Mouse (Mus musculus) adrenal gland, adult 8-10 months (tissue): ENCODE data around the gene Dhx34. TPM values are rescaled to one million over a fixed set of nuclear protein-coding genes. Genes with fewer than 3 reads are reported as not detected.

Source experiments
- DNase-seq: peaks from one replicate; pipeline ENCODE4 v3.0.0; 2022
- total RNA-seq, 4 experiments: library from RNA; stranded (reverse); gene quantifications; 2 replicates each; pipeline ENCODE4 v1.2.4; 2022

Dhx34 gene
- total RNA-seq, 4 experiments from 2014 or later = 13.7 to 20.3 (median 16.9) TPM

DNA sequence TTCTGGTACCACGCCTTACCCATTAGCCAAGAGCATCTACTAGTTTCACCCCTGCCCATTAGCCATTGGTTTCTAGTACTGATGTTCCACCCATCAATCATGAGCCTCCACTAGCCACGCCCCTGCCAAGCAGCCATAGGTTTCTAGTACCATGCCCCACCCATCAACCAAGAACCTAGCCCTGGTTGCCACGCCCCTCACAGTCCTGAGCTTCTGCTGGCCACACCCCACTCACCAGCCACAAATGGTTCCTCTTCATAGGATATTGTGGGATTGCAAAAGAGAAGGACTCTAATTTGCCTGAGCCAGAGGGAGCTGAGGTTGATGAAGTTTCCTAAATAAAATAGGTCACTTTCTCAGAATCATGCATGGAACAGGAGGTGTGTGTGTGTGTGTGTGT lies 61.1 kb downstream of the Dhx34 start:
- no peak for DNase-seq

DNA sequence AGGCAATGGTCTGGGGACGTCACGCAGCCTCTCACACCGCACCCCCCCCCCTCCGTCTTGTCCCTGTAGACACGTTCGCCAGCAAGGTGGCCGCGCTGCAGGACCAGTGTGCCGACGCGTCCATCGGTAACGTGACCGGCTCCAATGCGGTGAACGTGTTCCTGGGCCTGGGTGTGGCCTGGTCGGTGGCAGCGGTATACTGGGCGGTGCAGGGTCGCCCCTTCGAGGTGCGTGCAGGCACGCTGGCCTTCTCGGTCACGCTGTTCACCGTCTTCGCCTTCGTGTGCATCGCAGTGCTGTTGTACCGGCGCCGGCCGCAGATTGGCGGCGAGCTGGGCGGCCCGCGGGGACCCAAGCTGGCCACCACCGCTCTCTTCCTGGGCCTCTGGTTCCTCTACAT lies 63.1 kb downstream of the Dhx34 start:
- no peak for DNase-seq

DNA sequence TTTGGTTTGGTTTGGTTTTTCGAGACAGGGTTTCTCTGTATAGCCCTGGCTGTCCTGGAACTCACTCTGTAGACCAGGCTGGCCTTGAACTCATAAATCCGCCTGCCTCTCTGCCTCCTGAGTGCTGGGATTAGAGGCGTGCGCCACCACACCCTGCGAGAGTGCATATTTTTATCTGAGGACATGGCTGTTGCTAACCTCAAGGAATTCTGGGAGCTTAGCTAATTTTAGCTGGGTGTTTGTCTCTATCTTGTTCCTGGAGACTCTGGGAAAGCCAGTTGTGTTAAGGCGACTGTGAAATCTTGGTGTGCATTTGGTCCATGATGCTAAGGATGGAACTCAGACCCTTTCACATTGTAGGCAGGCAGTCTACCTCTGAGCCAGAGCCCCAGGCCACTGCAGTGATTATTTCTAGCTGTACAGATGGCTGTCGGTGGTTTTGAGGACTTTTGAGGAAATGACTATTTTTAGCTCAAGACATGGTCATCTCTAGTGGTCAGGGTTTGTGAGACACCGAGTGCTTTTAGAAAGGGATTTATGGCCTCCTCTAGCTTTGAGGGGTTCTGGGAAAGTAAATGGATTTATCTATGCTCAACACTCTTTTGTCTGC lies 65.6 kb downstream of the Dhx34 start:
- no peak for DNase-seq

DNA sequence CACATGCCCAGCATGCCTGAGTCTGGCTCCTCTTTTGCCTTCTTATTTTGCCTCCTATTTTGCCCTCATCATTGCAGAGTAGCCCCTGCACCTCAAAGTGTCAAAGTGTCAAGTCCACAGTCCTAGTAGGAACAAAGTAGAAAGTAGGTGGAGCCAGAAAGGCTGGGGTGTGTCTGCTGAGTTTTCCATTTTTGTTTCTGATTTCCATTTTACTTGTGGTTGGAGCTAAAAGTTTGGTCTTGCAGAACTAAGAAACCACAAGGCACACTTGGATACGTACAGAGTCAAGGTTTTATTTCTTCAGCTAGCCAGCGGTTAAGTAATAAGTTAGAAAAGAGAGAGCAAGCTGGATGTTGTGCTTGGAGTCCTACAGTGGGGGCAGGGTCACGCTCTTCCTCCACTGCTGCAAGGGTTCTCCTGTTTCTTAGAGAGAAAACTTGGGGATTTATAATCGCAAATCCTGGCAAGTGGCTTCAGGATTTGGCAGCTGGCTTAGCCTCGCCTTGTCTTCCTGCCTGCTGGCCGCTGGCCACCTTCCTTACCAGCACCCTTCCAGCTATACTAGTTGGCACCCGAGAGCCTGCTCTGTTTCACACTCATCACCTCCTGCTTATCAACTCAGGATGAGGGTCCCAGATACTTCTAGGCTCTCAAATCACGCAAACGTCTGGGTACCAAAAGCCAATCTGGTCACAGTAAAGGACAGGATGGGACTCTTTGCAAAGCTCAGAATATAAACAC lies 66.5 kb downstream of the Dhx34 start:
- no peak for DNase-seq

DNA sequence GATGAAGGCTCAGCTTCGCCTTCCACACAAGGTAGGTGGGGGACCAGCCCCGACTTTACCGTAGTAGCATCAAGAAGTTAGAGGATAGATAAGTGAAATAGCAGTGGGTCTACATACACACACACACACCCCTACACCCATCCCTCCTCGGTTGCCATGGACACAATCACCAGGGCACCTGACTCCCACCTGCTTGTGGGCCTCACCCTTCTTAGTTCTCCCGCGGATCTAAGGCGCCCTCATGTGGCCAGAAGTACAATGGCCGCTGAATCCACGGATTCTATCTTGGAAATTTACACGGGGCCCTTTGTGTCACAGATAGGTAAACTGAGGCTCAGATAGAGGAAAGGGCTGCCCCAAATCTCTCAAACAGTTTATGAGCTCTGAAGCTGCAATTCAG lies 68.3 kb downstream of the Dhx34 start:
- no peak for DNase-seq

DNA sequence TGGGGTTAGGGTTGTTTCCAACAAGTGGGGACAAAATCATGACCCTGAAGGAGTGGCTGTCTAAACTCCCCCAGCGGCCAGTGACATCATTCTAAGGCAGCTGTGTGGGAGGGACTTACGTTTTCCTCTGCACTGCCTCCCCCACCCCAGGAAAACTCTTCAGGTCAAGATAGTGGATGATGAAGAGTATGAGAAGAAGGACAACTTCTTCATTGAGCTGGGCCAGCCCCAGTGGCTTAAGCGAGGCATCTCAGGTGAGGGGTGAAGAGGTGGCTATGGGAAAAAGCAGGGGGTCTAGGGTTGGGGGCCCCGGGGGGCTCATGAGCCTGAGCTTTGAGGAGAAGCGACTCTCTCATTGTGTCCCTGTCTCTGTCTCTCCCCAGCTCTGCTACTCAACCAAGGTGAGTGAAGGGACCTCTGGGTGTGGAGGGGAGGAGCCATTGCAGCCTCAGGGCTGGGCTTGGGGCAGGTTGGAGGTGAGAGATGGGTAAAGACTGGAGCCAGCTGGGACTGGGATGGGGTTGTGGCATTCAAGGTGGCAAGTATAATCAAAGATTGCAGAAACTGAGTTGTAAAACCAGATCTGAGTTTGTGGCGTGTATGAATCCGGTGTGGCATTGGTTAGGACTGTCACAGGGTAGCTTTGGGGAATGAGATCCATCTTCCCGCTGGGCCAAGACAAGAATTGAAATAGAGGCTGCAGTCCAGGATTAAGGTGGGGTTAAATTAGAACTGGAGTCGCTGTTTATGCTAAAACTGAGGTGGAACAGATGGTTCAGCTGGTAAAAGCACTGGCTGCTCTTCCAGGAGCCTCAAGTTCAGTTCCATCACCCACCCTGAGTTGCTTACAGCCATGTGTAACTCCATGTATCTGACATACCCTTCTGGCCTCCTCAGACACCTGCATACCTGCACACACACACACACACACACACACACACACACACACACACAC lies 71.4 kb downstream of the Dhx34 start:
- no peak for DNase-seq

DNA sequence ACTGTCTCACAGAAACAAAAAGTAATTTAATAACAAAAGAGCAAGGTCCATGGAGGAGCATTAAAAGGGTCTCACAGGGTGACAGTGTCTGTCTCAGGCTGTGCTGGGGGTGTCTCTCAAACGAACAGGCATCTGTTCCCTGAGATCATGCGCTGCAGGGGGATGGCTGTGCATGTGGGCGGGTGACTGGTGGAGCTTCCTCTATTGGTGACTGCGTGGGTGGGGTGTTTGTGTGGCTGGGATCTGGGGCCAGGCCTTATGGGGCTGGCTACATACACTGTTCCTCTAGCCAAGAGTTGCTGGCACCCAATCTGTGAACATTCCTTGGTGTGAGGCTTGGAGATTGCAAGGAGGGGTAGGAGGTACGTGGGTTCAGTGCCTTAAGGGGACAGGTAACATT lies 72.6 kb downstream of the Dhx34 start:
- no peak for DNase-seq

DNA sequence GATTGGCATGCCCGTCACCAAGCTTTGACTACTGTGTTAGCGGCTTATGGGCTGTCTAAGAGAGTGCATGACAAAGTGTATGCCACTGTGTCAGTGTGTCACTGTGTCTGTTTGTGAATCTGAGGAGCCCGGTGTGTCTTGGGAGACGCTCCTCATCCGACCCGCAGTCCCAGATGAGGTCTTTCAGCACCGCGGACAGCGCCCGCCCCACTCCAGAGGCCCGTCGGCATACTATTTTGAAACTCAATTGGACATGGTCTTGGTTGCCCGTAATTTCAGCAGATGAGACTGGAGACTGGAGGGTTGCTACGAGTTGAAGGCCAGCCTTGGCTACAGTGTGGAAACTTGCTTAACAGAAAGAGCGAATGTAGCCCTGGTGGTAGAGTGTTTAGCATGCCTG lies 74.2 kb downstream of the Dhx34 start:
- DNase-seq = no peak

Other genes with a start within 250 kb of the Dhx34 start
- gene Bicra, start 174.1 kb downstream of the Dhx34 start, total RNA-seq = 10 to 100 TPM in 3 of 4 experiments, 1 to 10 TPM in 1; 7.2 to 16.9 (median 10.6) TPM
- under 1 TPM in 3 of 4 experiments, not detected in 1; 0.10 to 0.28 (median 0.12) TPM for gene Zfp541, start 160.2 kb downstream of the Dhx34 start, total RNA-seq
- 100 to 1,000 TPM; 175 to 194 (median 175) TPM for gene Napa, start 123.6 kb downstream of the Dhx34 start, total RNA-seq
- 10 to 100 TPM; 19.6 to 35.1 (median 30.2) TPM for gene Kptn, start 102.1 kb downstream of the Dhx34 start, total RNA-seq
- gene Slc8a2, start 92.2 kb downstream of the Dhx34 start, total RNA-seq = 1 to 10 TPM; 2.8 to 5.5 (median 4.1) TPM
- 10 to 100 TPM; 11.5 to 27.5 (median 19.7) TPM for gene Meis3, start 46.9 kb downstream of the Dhx34 start, total RNA-seq
- 1 to 10 TPM in 1 of 4 experiments, under 1 TPM in 3; 0.41 to 1.0 (median 0.75) TPM for gene C5ar2, start 22.1 kb upstream of the Dhx34 start, total RNA-seq
- gene C5ar1, start 37.5 kb upstream of the Dhx34 start, total RNA-seq = 1 to 10 TPM; 5.4 to 9.8 (median 8.4) TPM
- gene Inafm1, start 51.6 kb upstream of the Dhx34 start, total RNA-seq = 10 to 100 TPM; 21.9 to 37.5 (median 28.8) TPM
- 100 to 1,000 TPM in 1 of 4 experiments, 10 to 100 TPM in 3; 48.7 to 119 (median 89.2) TPM for gene Ccdc9, start 64.8 kb upstream of the Dhx34 start, total RNA-seq
- gene Bbc3, start 86.4 kb upstream of the Dhx34 start, total RNA-seq = 10 to 100 TPM in 1 of 4 experiments, 1 to 10 TPM in 3; 4.3 to 10.1 (median 5.2) TPM
- 10 to 100 TPM; 64.0 to 78.2 (median 67.5) TPM for gene Sae1, start 165.8 kb upstream of the Dhx34 start, total RNA-seq
- gene Zc3h4, start 178.9 kb upstream of the Dhx34 start, total RNA-seq = 10 to 100 TPM; 43.4 to 47.5 (median 46.2) TPM
- gene Tmem160, start 230.7 kb upstream of the Dhx34 start, total RNA-seq = 10 to 100 TPM; 55.2 to 93.9 (median 72.1) TPM